Mouse (Mus musculus) neural tube, postnatal 0 days (tissue): ENCODE data around the gene Naa40. TPM values are rescaled to one million over a fixed set of nuclear protein-coding genes. Genes with fewer than 3 reads are reported as not detected.

ENCODE experiments used
- polyA plus RNA-seq: library from polyadenylated mRNA; unstranded; fragments of >200 nt; fragmentation: Nextera tagmentation; extraction: Ambion mirVana; gene quantifications from 2 replicates; pipeline ENCODE4 v1.2.1, GENCODE M21; 2015

Naa40 gene
- polyA plus RNA-seq: 36.8 and 42.8 TPM in 2 replicates

GRCm38 (mm10) chr19:7240782-7241690 is at the start of gene Naa40:
TSS of gene Naa40 (minus strand) at chr19:7241183.

GRCm38 (mm10) chr19:7267091-7267741 is 26.2 kb upstream of the Naa40 start, which contains the start of gene Rcor2:
TSS of gene Rcor2 (plus strand) at chr19:7267325.

GRCm38 (mm10) chr19:7217162-7217925 is 23.6 kb downstream of the Naa40 start, which contains the start of gene Cox8a:
TSS of gene Cox8a (minus strand) at chr19:7217616.

GRCm38 (mm10) chr19:7205753-7206736 is 34.9 kb downstream of the Naa40 start, which contains the start of gene Otub1:
TSS of gene Otub1 (minus strand) at chr19:7206316.

Other genes starting within 250 kb of the Naa40 start
- 29.4 and 30.2 TPM in 2 replicates for gene Dnajc4, start 248.6 kb downstream of the Naa40 start, polyA plus RNA-seq
- 23.5 and 27.1 TPM in 2 replicates for gene Nudt22, start 245.1 kb downstream of the Naa40 start, polyA plus RNA-seq
- 24.7 and 28.5 TPM in 2 replicates for gene Trpt1, start 245.1 kb downstream of the Naa40 start, polyA plus RNA-seq
- 5.2 and 5.4 TPM in 2 replicates for gene Fermt3, start 221.7 kb downstream of the Naa40 start, polyA plus RNA-seq
- 143 and 152 TPM in 2 replicates for gene Stip1, start 201.2 kb downstream of the Naa40 start, polyA plus RNA-seq
- gene Macrod1, start 184.4 kb downstream of the Naa40 start, polyA plus RNA-seq: 6.0 and 8.2 TPM in 2 replicates
- gene Flrt1, start 135.5 kb downstream of the Naa40 start, polyA plus RNA-seq: 10.8 and 12.7 TPM in 2 replicates
- 253 and 254 TPM in 2 replicates for gene Otub1, start 34.9 kb downstream of the Naa40 start, polyA plus RNA-seq
- 2,257 and 2,346 TPM in 2 replicates for gene Cox8a, start 23.6 kb downstream of the Naa40 start, polyA plus RNA-seq
- gene Rcor2, start 26.1 kb upstream of the Naa40 start, polyA plus RNA-seq: 8.5 and 8.7 TPM in 2 replicates
- gene Mark2, start 100.7 kb upstream of the Naa40 start, polyA plus RNA-seq: 40.8 and 43.0 TPM in 2 replicates
- 20.2 and 26.9 TPM in 2 replicates for gene Spindoc, start 141.8 kb upstream of the Naa40 start, polyA plus RNA-seq
- 13.1 and 13.4 TPM in 2 replicates for gene 2700081O15Rik, start 176.4 kb upstream of the Naa40 start, polyA plus RNA-seq
- 702 and 731 TPM in 2 replicates for gene Rtn3, start 242.1 kb upstream of the Naa40 start, polyA plus RNA-seq